Comparison of ENCODE assay signal across 13 mouse cellular contexts in genomic region chr9:66630931-66631330, GRCm38 (mm10). TPM values are rescaled to one million over a fixed set of nuclear protein-coding genes. Genes with fewer than 3 reads are reported as not detected.
DNase-seq lines count a peak whose midpoint lies in the region; ATAC-seq and TF ChIP-seq lines count a peak whose summit lies in the region.
"Had no signal": no experiment of that assay in that cellular context is flagged by ENCODE, and none has a peak within 500 bp of the region (broad histone marks: within the 10 kb centered on the region; RNA-seq: fewer than 3 reads in every experiment).

No protein-coding gene starts in this region.

- no peak for ATAC-seq in embryonic facial prominence, embryonic 11.5 days (replicated peaks; ENCODE audit: insufficient number of reproducible peaks, low FRiP score, low TSS enrichment, low read depth)
- no peak for ATAC-seq in kidney, embryonic 16.5 days (ENCODE audit: low FRiP score, low TSS enrichment)
- ATAC-seq: forebrain, embryonic 15.5 days; liver, postnatal 0 days had no signal

- no peak overlapping the region for H3K27ac ChIP-seq in embryonic facial prominence, embryonic 11.5 days (replicated peaks; ENCODE audit: low read depth, low read length)
- no peak overlapping the region for H3K27ac ChIP-seq in embryonic facial prominence, embryonic 10.5 days (replicated peaks)
- peak overlapping the region; percentile 70 for H3K27ac ChIP-seq in kidney, adult 2 months (ENCODE audit: insufficient read depth, low read depth, low read length)
- H3K27ac ChIP-seq in kidney, embryonic 16.5 days (ENCODE audit: low read length): no peak overlapping the region
- H3K27ac ChIP-seq in embryonic fibroblast, embryonic 13.5 days (ENCODE audit: insufficient read depth, low read length): peak overlapping the region; percentile 62
- H3K27ac ChIP-seq: embryonic facial prominence, embryonic 12.5 days; forebrain, embryonic 15.5 days had no signal

- no peaks in the 10 kb centered on the region for H3K9me3 ChIP-seq in embryonic facial prominence, embryonic 11.5 days (replicated peaks; ENCODE audit: control insufficient read depth, low read length)
- no peaks in the 10 kb centered on the region for H3K9me3 ChIP-seq in embryonic facial prominence, embryonic 10.5 days
- H3K9me3 ChIP-seq in kidney, embryonic 16.5 days (ENCODE audit: low read length): no peaks in the 10 kb centered on the region
- H3K9me3 ChIP-seq: embryonic facial prominence, embryonic 12.5 days; forebrain, embryonic 15.5 days had no signal

- H3K4me3 ChIP-seq in embryonic facial prominence, embryonic 11.5 days (ENCODE audit: low read depth, low read length): no peak overlapping the region
- H3K4me3 ChIP-seq in embryonic facial prominence, embryonic 10.5 days: no peak overlapping the region
- H3K4me3 ChIP-seq in kidney, adult 2 months (ENCODE audit: insufficient read depth, low read depth, low read length): no peak overlapping the region
- no peak overlapping the region for H3K4me3 ChIP-seq in kidney, embryonic 16.5 days (ENCODE audit: low read length)
- no peak overlapping the region for H3K4me3 ChIP-seq in embryonic fibroblast, embryonic 13.5 days (ENCODE audit: insufficient read depth, low read length)
- H3K4me3 ChIP-seq: embryonic facial prominence, embryonic 12.5 days; forebrain, embryonic 15.5 days had no signal

- 10% methylated on average over 1 of the region's 1 CpGs for whole genome bisulfite sequencing in embryonic facial prominence, embryonic 11.5 days
- WGBS in embryonic facial prominence, embryonic 10.5 days: 14% methylated on average over 1 of the region's 1 CpGs
- 34% methylated on average over 1 of the region's 1 CpGs for WGBS in kidney, adult 2 months
- WGBS in kidney, embryonic 16.5 days: 18% methylated on average over 1 of the region's 1 CpGs

- no peak overlapping the region for H3K9ac ChIP-seq in embryonic facial prominence, embryonic 11.5 days (replicated peaks; ENCODE audit: low read length)
- no peak overlapping the region for H3K9ac ChIP-seq in kidney, embryonic 16.5 days (replicated peaks; ENCODE audit: low read length)
- H3K9ac ChIP-seq: embryonic facial prominence, embryonic 12.5 days; forebrain, embryonic 15.5 days; liver, postnatal 0 days had no signal

- peaks cover 3% of the 10 kb centered on the region; the same call in 1 of the 2 replicates for H3K4me1 ChIP-seq in embryonic facial prominence, embryonic 11.5 days (ENCODE audit: control insufficient read depth, insufficient read depth, low read length)
- H3K4me1 ChIP-seq in embryonic facial prominence, embryonic 10.5 days: peaks cover 32% of the 10 kb centered on the region
- H3K4me1 ChIP-seq in kidney, adult 2 months (ENCODE audit: control insufficient read depth, insufficient read depth, low read length): peaks cover 2% of the 10 kb centered on the region; the same call in 1 of the 2 replicates
- H3K4me1 ChIP-seq in kidney, embryonic 16.5 days (ENCODE audit: insufficient read depth, low read length): no peaks in the 10 kb centered on the region
- H3K4me1 ChIP-seq in embryonic fibroblast, embryonic 13.5 days (ENCODE audit: control insufficient read depth, insufficient read depth, low read length): peaks cover 9% of the 10 kb centered on the region; the same call in 1 of the 2 replicates
- H3K4me1 ChIP-seq: forebrain, embryonic 15.5 days had no signal

- TF ChIP-seq CTCF in kidney, adult 2 months (conservative IDR thresholded peaks at IDR 0.05; ENCODE audit: insufficient read depth, insufficient read length, low read depth, low read length): no peak
- no peak for TF ChIP-seq CTCF in embryonic fibroblast, embryonic 13.5 days (IDR thresholded peaks at IDR 0.05; ENCODE audit: borderline replicate concordance, insufficient read depth, low read length)

- H3K27me3 ChIP-seq in embryonic facial prominence, embryonic 11.5 days (ENCODE audit: control insufficient read depth, insufficient read depth, low read length): no peaks in the 10 kb centered on the region
- no peaks in the 10 kb centered on the region for H3K27me3 ChIP-seq in embryonic facial prominence, embryonic 10.5 days (replicated peaks; ENCODE audit: low read depth, poor library complexity, severe bottlenecking)
- no peaks in the 10 kb centered on the region for H3K27me3 ChIP-seq in kidney, adult 2 months (replicated peaks; ENCODE audit: control insufficient read depth, insufficient read depth, low read length)
- no peaks in the 10 kb centered on the region for H3K27me3 ChIP-seq in kidney, embryonic 16.5 days (ENCODE audit: insufficient read depth, low read length)
- H3K27me3 ChIP-seq: embryonic facial prominence, embryonic 12.5 days; forebrain, embryonic 15.5 days had no signal

- no peak for TF ChIP-seq POLR2A in kidney, adult 2 months (IDR thresholded peaks at IDR 0.05; ENCODE audit: low read depth, low read length)
- TF ChIP-seq POLR2A in embryonic fibroblast, embryonic 13.5 days (IDR thresholded peaks at IDR 0.05; ENCODE audit: low read depth, low read length): no peak

- peak; percentile 33 for DNase-seq in embryonic facial prominence, embryonic 11.5 days (ENCODE audit: low spot score)
- DNase-seq in embryonic facial prominence, embryonic 10.5 days (ENCODE audit: low spot score): no peak
- peak; percentile 68 for DNase-seq in kidney, adult 2 months
- peak; percentile 81 for DNase-seq in Muller cell, postnatal 12 days (ENCODE audit: inconsistent ontology term)
- DNase-seq in layer of hippocampus, postnatal 14 days (ENCODE audit: low spot score in 2 of 2): no peak
- no peak for DNase-seq in layer of hippocampus, postnatal 36 days
- DNase-seq: cerebellum, adult 2 months; liver, postnatal 0 days; right cerebral cortex, postnatal 25 days had no signal

- H3K4me2 ChIP-seq in embryonic facial prominence, embryonic 11.5 days (ENCODE audit: low read depth, low read length): no peak overlapping the region
- H3K4me2 ChIP-seq in kidney, embryonic 16.5 days (replicated peaks; ENCODE audit: low read depth, low read length): no peak overlapping the region
- H3K4me2 ChIP-seq: embryonic facial prominence, embryonic 12.5 days; forebrain, embryonic 15.5 days had no signal

- H3K36me3 ChIP-seq in embryonic facial prominence, embryonic 11.5 days (replicated peaks; ENCODE audit: control insufficient read depth, insufficient read depth, low read depth, low read length): no peaks in the 10 kb centered on the region
- no peaks in the 10 kb centered on the region for H3K36me3 ChIP-seq in embryonic facial prominence, embryonic 10.5 days (replicated peaks)
- H3K36me3 ChIP-seq in kidney, adult 2 months (ENCODE audit: control insufficient read depth, insufficient read depth, low read length): no peaks in the 10 kb centered on the region
- no peaks in the 10 kb centered on the region for H3K36me3 ChIP-seq in kidney, embryonic 16.5 days (ENCODE audit: insufficient read depth, low read length)
- H3K36me3 ChIP-seq: embryonic facial prominence, embryonic 12.5 days; forebrain, embryonic 15.5 days had no signal

RNA-seq across cellular contexts. Expression of gene Usp3, which starts 38.0 kb away (rescaled TPM):
- 106 and 113 TPM in 2 replicates for polyA plus RNA-seq in embryonic facial prominence, embryonic 11.5 days (2014; fragmentation: Nextera tagmentation; extraction: Ambion mirVana)
- polyA plus RNA-seq in embryonic facial prominence, embryonic 10.5 days (2016; fragmentation: Nextera tagmentation; extraction: Ambion mirVana): 103 and 106 TPM in 2 replicates
- 25.1 and 29.6 TPM in 2 replicates for polyA plus RNA-seq in kidney, adult 2 months (2012; rRNA removed)
- polyA plus RNA-seq in kidney, embryonic 16.5 days (2015; fragmentation: Nextera tagmentation; extraction: Ambion mirVana): 62.4 and 67.1 TPM in 2 replicates
- 44.2 and 47.2 TPM in 2 replicates for polyA plus RNA-seq in embryonic fibroblast, embryonic 13.5 days (2011; ENCODE audit: insufficient read length, low read depth, missing spikeins)
- 10 to 100 TPM; 40.2 to 44.3 TPM for total RNA-seq in layer of hippocampus, postnatal 14 days (2021)
- 10 to 100 TPM; 31.8 to 41.9 TPM for total RNA-seq in layer of hippocampus, postnatal 36 days (2021)

Comparison
In these comparisons a context has a peak if more than half of its experiments do, and no peak if none do; other contexts are left out.
1. DNase-seq: peak in embryonic facial prominence, embryonic 11.5 days (single experiment), kidney, adult 2 months (single experiment) and Muller cell, postnatal 12 days (single experiment); none in embryonic facial prominence, embryonic 10.5 days (single experiment), layer of hippocampus, postnatal 14 days (0 of 2) and layer of hippocampus, postnatal 36 days (0 of 2).
2. H3K27ac ChIP-seq: peak in kidney, adult 2 months (single experiment) and embryonic fibroblast, embryonic 13.5 days (single experiment); none in embryonic facial prominence, embryonic 11.5 days (single experiment), embryonic facial prominence, embryonic 10.5 days (single experiment) and kidney, embryonic 16.5 days (single experiment).